Mouse (Mus musculus) olfactory bulb, adult 2 months (tissue): ENCODE results near the gene Ccdc85b.

ENCODE experiments used
- CTCF ChIP-seq: fragments of 200-500 bp; IDR thresholded peaks from 2 replicates; pipeline ENCODE4 v1.5.1; 2012; ENCODE audit warnings: low read depth, mild to moderate bottlenecking, low read length, moderate library complexity; ENCODE audit not compliant: insufficient read depth
- POLR2A ChIP-seq: fragments of 200-500 bp; IDR thresholded peaks from 2 replicates; pipeline ENCODE4 v1.6.1; 2012; ENCODE audit warnings: mild to moderate bottlenecking, low read depth, low read length, moderate library complexity; ENCODE audit not compliant: insufficient read depth

DNA sequence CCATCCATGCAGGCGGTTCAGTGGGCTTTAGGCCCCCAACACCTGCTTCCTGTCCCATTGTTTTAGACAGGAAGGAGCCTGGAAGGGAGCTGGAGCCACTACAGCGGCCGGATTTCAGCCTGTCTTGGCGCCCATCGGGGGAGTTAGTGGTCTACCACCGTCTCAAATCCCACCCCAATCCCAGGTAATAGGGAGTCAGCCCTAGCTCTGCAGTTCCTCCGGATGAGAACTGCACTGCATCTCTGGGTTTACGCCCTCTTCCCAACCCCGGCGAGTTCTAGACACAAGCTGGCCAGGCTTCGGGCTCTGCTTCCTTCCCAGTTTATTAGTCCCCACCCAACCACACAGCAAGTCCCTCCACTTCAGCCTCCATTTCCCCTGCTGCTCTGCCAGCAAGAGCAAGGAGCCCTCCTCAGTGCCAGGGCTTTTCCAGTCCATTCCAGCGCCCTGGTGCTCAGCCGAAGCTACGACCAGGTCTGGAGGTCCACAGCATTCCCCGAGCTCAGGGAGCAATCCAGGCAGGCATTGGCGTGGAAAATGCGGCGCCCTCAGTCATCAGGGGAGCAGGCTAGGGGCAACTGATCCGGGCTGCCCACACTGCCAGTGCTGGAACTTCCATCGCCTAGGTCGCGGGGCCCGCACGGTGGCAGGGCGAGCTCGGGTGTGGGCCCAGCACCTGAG, 1.3 kb downstream of the Ccdc85b start:
- TF ChIP-seq CTCF = peak; percentile 4; the same call in 1 of the 2 replicates
- TF ChIP-seq POLR2A = no peak
